Mouse (Mus musculus): ENCODE data around the gene Olfr364-ps1.

The Olfr364-ps1 gene

DNA sequence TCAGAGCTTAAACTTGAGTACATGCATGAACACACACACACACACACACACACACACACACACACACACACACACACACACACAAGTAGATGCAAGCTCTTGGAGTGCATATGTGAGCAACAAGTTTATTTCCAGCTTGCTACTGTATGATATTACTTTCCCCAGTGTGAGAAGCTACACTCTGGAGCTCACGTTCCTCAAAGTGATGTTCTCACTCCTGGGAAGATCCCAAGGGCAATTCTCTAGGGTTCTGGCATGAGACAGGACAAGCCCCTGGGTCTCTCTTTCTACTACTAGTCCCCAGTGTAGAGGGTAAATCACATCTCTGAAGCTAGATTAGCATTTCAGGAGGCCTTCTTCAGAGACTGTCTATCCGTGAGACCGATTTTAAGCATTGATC, at the start of gene Olfr364-ps1:
TSS of gene Olfr364-ps1 (plus strand) at position 301 of the 400 bp plus-strand sequence.
- DNase-seq (ENCODE audit: low read depth, low spot score): no peak

- no peak for DNase-seq (ENCODE audit: low read depth, low spot score)
These were observed 21.3 kb upstream of the Olfr364-ps1 start, which contains the start of gene Olfr362 for GRCm38 (mm10) chr2:37117810-37118209. TSS of gene Olfr362 (minus strand) at chr2:37117910.

DNA sequence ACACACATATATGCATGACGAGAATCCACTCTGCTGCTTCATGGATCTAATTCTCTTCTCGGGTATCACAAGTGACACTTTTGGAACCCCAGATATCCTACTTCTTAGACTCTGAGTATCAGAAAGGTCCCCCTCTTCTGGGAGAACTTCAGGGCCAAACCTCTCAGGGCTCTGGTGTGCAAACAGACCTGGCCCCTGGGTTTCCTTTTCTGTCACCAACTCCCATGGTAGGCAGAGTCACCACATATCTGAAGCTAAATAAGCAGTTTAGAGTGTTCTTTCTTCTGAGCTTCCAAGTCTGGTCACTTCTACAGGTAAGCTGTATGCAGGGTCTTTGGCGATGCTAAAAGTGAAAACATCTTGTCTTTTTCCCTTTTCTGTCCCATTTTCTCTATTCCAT, 48.8 kb downstream of the Olfr364-ps1 start, which contains the start of gene Olfr365:
TSS of gene Olfr365 (plus strand) at position 301 of the 400 bp plus-strand sequence.
- DNase-seq (ENCODE audit: low read depth, low spot score): no peak
